Mouse (Mus musculus) limb, embryonic 11.5 days (tissue): Measurements from ENCODE around the gene Zfp804b. TPM values are rescaled to one million over a fixed set of nuclear protein-coding genes. Genes with fewer than 3 reads are reported as not detected.
A peak's percentile ranks its signal among the peaks of the same experiment; 100 is the strongest.
"Not testable (repeated sequence)": the region's sequence is repeated elsewhere in the genome, so short reads cannot be mapped to it uniquely, and the experiment has no call there.

Experiments
- ATAC-seq: fragments of 200-750 bp; cut with Nextera tagmentation; 2 replicates; pipeline ENCODE4 v1.8.0; 2017; ENCODE audit warnings: low read depth; ENCODE audit not compliant: insufficient number of reproducible peaks, low FRiP score, low TSS enrichment
- DNase-seq: peaks from one replicate; pipeline ENCODE4 v3.0.0-alpha.2; 2015; ENCODE audit warnings: low spot score
- H3K27ac ChIP-seq: fragments of 300-500 bp; sonication (generic); replicated peaks from 2 replicates; pipeline ENCODE4 v1.5.1; 2014; ENCODE audit warnings: low read depth, mild to moderate bottlenecking, low read length
- H3K27me3 ChIP-seq: fragments of 300-500 bp; sonication (generic); 2 replicates; pipeline ENCODE4 v1.6.1; 2014; ENCODE audit warnings: mild to moderate bottlenecking, low read length, mixed read lengths; ENCODE audit not compliant: control insufficient read depth, insufficient read depth
- H3K36me3 ChIP-seq: fragments of 300-500 bp; sonication (generic); 2 replicates; pipeline ENCODE4 v1.6.1; 2014; ENCODE audit warnings: mild to moderate bottlenecking, low read length, moderate library complexity, mixed read lengths; ENCODE audit not compliant: control insufficient read depth, insufficient read depth
- H3K4me1 ChIP-seq: fragments of 300-500 bp; sonication (generic); 2 replicates; pipeline ENCODE4 v1.6.1; 2014; ENCODE audit warnings: low read length, mixed read lengths; ENCODE audit not compliant: control insufficient read depth, insufficient read depth
- H3K4me2 ChIP-seq: fragments of 300-500 bp; sonication (generic); 2 replicates; pipeline ENCODE4 v1.6.1; 2014; ENCODE audit warnings: low read depth, mild to moderate bottlenecking, moderate library complexity; ENCODE audit not compliant: severe bottlenecking
- H3K4me3 ChIP-seq: fragments of 300-500 bp; sonication (generic); 2 replicates; pipeline ENCODE4 v1.5.1; 2014; ENCODE audit warnings: low read depth, low read length
- H3K9ac ChIP-seq: fragments of 300-500 bp; sonication (generic); 2 replicates; pipeline ENCODE4 v1.6.1; 2014; ENCODE audit warnings: mild to moderate bottlenecking, low read length
- H3K9me3 ChIP-seq: fragments of 300-500 bp; sonication (generic); 2 replicates; pipeline ENCODE4 v1.6.1; 2016; ENCODE audit warnings: low read length; ENCODE audit not compliant: control insufficient read depth
- WGBS: fragments of 180-500 bp; shearing (Covaris S2); extraction: QIAGEN DNeasy Blood & Tissue Kit; methylation state at CpG from one replicate; pipeline ENCODE4 v1.1.7; 2014; 5-methylcytosine and 5-hydroxymethylcytosine counted together
- polyA plus RNA-seq: library from polyadenylated mRNA; unstranded; fragments of >200 nt; fragmentation: Nextera tagmentation; extraction: Ambion mirVana; gene quantifications from 2 replicates; pipeline ENCODE4 v1.2.1, GENCODE M21; 2014

Gene Zfp804b
- polyA plus RNA-seq: 0.09 and 0.10 TPM in 2 replicates

DNA sequence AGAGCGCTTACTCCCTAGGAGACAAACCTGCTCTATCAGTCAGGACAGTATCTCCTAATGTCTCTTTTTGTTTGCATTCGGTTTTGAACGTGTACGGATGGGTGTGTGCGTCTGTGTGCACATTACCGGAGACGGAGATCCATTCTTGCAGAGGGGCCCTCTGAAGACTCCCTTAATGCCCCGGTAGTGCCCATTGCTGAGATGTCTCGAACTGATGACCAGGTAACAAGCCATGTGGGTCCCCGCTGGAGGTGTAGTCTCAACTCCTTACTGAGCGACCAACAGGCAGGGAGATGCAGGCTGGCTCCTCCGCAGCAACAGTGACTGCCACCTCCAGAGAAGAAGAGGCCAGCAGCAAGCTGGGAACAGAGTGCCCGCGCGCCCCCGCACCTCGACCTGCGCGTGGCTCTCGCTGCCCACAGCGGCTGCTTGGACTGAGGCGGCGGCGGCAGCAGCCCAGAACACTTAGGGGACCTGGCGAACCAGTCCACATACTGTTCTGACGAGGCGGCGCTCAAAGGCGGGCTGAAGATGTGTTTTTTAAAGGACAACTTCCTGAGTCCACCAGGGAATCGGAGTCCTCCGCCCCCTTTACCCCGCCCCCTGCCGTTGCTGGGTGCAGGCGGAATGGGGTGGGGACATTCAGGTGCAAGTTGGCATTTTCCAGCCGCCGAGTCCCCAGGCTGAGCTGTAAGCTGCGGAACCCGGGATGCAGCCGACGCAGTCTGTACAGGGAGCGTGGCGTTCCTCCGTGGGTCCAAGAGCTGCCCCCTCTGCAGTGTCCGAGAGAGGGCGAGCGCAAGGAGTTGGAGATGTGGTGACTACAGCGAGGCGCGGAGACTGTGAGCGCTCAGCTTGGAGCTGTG is at the start of gene Zfp804b:
Zfp804b (minus strand) TSS at position 612 of the 866 bp plus-strand sequence.
- H3K36me3 ChIP-seq: no peaks in the 10 kb centered on the region
- H3K27ac ChIP-seq: no peak within 1 kb of the TSS
- DNase-seq (peak; percentile 72), ATAC-seq (peak; percentile 92)
- H3K27me3 ChIP-seq: no peaks in the 10 kb centered on the region
- peak within 1 kb of the TSS; percentile 97 for H3K4me2 ChIP-seq
- no peaks in the 10 kb centered on the region for H3K4me1 ChIP-seq
- H3K9me3 ChIP-seq: no peaks in the 10 kb centered on the region; the same call in 1 of the 2 replicates
- H3K9ac ChIP-seq: peak within 1 kb of the TSS; percentile 30
- peak within 1 kb of the TSS; percentile 46 for H3K4me3 ChIP-seq
- WGBS: under 1% methylated on average over 50 of the region's 50 CpGs

DNA sequence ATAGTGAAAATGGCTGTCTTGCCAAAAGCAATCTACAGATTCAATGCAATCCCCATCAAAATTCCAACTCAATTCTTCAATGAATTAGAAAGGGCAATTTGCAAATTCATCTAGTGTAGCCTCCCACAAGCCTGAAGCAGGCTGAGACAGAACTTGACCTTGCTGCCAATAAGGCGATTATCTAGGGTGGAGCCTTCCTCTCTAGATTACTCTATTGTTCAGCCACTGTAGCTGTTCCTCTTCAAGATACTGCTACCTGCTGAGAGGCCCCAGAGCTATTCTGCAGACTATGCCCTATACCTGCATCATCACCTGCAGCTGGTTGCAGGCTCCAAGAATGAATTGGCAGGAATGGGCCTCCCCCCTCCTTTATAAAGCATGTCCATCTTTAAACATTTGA is 20.1 kb upstream of the Zfp804b start:
- ATAC-seq, DNase-seq, H3K4me1 ChIP-seq, H3K9me3 ChIP-seq, H3K27ac ChIP-seq, H3K36me3 ChIP-seq, H3K27me3 ChIP-seq, H3K4me3 ChIP-seq, H3K4me2 ChIP-seq, H3K9ac ChIP-seq: not testable (repeated sequence)
- 92% methylated on average over 1 of the region's 1 CpGs for WGBS

DNA sequence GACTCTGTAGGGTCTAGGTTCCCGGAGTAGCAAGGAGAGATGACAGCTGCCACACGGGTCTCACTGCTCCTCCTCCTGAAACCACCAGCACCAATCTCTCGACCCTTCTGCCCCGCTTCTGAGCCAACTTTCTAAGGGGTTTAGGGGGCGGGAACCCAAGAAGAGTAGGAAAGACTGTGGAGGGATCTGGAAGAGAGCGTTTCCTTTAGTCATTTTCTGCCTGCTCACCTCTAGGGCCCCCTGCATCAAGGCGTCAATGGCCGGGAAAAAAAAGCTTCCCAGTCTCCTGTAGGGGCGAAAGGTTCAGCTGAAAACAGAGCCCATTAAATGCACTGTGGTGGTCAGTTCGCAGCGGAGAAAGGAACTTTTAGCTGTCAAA is 444 bp upstream of the Zfp804b start:
- H3K9ac ChIP-seq: peak overlapping the region; percentile 22
- ATAC-seq: peak; percentile 35; the same call in 1 of the 2 replicates

DNA sequence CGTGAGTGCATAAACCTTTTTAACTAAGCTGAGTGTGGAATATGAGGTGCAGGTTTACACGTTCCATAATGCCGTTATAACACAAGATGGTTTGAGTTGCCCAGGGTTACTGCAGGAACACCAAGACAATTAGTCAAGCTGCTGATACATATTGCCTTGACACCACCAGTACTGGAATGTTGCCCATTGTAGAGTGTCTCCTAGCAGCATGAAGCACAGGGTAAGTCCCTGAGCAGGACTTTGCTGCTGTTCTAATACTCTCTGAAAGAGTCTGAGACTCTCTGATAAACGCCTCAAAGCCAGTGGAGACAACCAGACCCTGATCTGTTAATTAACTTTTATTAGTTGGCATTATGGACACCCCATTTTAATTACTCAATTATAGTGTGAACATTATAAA is 19.0 kb downstream of the Zfp804b start:
- Histone ChIP-seq H3K27ac (no peak overlapping the region), H3K9ac (no peak overlapping the region), H3K4me1 (no peaks in the 10 kb centered on the region), H3K9me3 (no peaks in the 10 kb centered on the region), H3K36me3 (no peaks in the 10 kb centered on the region), H3K4me2 (no peak overlapping the region), H3K27me3 (no peaks in the 10 kb centered on the region), H3K4me3 (no peak overlapping the region)
- ATAC-seq (no peak), DNase-seq (no peak)
- 88% methylated on average over 4 of the region's 4 CpGs for WGBS

More for the DNA sequence above, 444 bp upstream of the Zfp804b start:
- 1% methylated on average over 11 of the region's 11 CpGs for WGBS
- Histone ChIP-seq H3K4me3 (peak overlapping the region; percentile 46), H3K36me3 (no peaks in the 10 kb centered on the region), H3K27me3 (no peaks in the 10 kb centered on the region), H3K9me3 (no peaks in the 10 kb centered on the region; the same call in 1 of the 2 replicates), H3K4me1 (no peaks in the 10 kb centered on the region), H3K4me2 (peak overlapping the region; percentile 97), H3K27ac (no peak overlapping the region)
- DNase-seq: peak; percentile 42

DNA sequence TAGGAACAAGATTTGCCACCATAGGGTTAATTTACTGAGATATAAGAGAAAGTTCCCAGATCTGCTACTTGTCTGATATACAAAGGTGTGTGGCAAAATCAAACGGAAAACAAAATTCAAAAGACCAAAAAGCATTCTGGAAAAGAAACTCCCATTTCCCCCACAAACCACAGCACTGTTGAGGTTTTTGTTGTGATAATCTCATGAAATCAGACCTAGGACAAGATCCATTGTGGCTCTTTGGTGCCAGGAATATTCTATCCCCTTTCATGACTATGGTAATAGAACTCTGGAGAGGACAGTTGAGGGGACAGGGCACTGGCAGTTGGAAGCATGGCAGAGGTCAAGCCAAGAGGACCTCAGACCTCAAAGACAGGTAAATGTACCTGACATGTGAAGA is 40.7 kb downstream of the Zfp804b start, which contains the start of gene Tex47:
Tex47 (plus strand) TSS at position 301 of the 400 bp plus-strand sequence.
- no peak within 1 kb of the TSS for H3K9ac ChIP-seq
- no peaks in the 10 kb centered on the region for H3K9me3 ChIP-seq
- WGBS: 85% methylated on average over 1 of the region's 1 CpGs
- no peak within 1 kb of the TSS for H3K4me3 ChIP-seq
- no peaks in the 10 kb centered on the region for H3K27me3 ChIP-seq
- H3K4me2 ChIP-seq: no peak within 1 kb of the TSS
- no peak within 1 kb of the TSS for H3K27ac ChIP-seq
- H3K36me3 ChIP-seq: no peaks in the 10 kb centered on the region
- ATAC-seq (no peak), DNase-seq (no peak)
- no peaks in the 10 kb centered on the region for H3K4me1 ChIP-seq

DNA sequence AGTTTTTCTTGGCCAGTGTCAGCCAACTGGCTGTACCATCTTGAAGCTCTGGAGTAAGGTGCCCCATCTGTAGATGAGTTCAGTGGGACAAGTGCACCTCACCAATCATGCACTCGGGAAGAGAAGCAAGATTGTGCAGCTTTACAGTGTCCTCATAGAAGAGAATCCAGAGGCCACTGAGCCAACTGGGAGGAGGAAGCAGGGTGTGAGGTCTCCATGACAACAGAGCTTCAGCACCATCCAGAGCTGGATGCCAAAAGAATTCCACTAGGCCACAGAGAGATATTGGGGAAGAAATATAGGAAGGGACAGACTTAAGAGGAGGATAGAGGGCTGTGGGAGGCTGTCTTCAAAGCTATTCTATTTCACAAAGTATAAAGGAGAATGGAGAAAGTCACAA is 41.6 kb downstream of the Zfp804b start:
- H3K27ac ChIP-seq: no peak overlapping the region
- H3K4me2 ChIP-seq: no peak overlapping the region
- WGBS: 74% methylated on average over 1 of the region's 1 CpGs
- no peak overlapping the region for H3K9ac ChIP-seq
- no peaks in the 10 kb centered on the region for H3K36me3 ChIP-seq
- H3K4me1 ChIP-seq: no peaks in the 10 kb centered on the region
- no peaks in the 10 kb centered on the region for H3K9me3 ChIP-seq
- DNase-seq (no peak), ATAC-seq (no peak)
- H3K4me3 ChIP-seq: no peak overlapping the region
- H3K27me3 ChIP-seq: no peaks in the 10 kb centered on the region

DNA sequence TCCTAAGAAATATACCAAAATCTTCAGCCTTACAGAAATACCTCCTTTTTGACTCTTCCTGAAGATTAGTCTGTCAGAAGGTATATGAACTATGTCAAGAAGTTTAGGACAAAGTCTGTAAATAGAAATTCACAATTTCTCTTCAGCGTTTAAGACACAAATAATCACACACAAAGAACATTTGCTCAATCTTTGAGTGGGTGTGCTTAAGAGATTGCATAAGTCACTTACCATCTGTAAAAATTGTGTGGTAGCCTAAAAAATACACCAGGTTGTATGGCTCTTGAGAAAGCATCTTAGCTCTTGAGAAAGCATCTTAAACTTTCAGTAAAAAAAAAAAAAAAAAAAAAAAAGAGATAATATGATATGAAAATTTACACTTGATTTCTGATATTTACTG is 60.2 kb downstream of the Zfp804b start:
- no peak overlapping the region for H3K4me2 ChIP-seq

DNA sequence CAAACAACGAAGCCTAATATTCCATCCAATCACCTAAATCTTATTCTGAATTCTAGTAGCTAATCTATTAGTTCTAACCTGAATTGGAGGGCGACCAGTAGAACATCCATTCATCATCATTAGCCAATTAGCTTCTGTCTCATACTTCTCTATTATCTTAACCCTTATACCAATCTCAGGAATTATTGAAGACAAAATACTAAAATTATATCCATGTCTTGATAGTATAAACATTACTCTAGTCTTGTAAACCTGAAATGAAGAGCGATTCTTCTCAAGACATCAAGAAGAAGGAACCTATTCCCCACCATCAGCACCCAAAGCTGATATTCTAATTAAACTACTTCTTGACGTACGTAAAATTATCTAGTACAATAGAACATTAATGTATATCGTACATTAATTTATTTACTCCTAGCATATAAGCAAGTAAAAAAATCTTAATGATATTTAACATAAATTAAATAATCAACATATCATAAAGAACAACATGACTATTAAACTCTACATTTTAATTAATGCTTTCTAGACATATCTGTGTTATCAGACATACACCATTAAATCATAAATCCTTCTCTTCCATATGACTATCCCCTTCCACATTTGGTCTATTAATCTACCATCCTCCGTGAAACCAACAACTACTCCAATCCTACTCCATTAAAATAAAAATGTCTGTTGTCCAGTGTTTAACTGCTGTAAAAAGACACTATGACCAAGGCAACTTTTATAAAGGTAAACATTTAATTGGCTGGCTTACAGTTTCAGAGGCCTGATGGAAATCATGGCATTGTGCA is 67.7 kb downstream of the Zfp804b start:
- Histone ChIP-seq H3K27me3 (no peaks in the 10 kb centered on the region), H3K4me2 (no peak overlapping the region), H3K36me3 (no peaks in the 10 kb centered on the region), H3K4me3 (no peak overlapping the region), H3K9me3 (no peaks in the 10 kb centered on the region), H3K9ac (no peak overlapping the region), H3K4me1 (no peaks in the 10 kb centered on the region), H3K27ac (no peak overlapping the region)
- DNase-seq: no peak
- WGBS: 88% methylated on average over 7 of the region's 7 CpGs
- ATAC-seq: no peak

More for the DNA sequence above, 60.2 kb downstream of the Zfp804b start:
- H3K9me3 ChIP-seq: no peaks in the 10 kb centered on the region
- H3K9ac ChIP-seq: no peak overlapping the region
- 92% methylated on average over 1 of the region's 1 CpGs for WGBS
- H3K4me1 ChIP-seq: no peaks in the 10 kb centered on the region
- H3K36me3 ChIP-seq: no peaks in the 10 kb centered on the region
- ATAC-seq (no peak), DNase-seq (no peak)
- no peak overlapping the region for H3K4me3 ChIP-seq
- H3K27me3 ChIP-seq: no peaks in the 10 kb centered on the region
- H3K27ac ChIP-seq: no peak overlapping the region
